Mouse (Mus musculus) E14TG2a.4 (cell line): Measurements from ENCODE around the gene Memo1.

ENCODE experiments used
- CTCF ChIP-seq: conservative IDR thresholded peaks from 2 replicates; pipeline ENCODE4 v1.5.1; 2014; ENCODE audit warnings: low read length
- POU5F1 ChIP-seq: IDR thresholded peaks from 2 replicates; pipeline ENCODE4 v1.6.1; 2014; ENCODE audit warnings: low read length, borderline replicate concordance

DNA sequence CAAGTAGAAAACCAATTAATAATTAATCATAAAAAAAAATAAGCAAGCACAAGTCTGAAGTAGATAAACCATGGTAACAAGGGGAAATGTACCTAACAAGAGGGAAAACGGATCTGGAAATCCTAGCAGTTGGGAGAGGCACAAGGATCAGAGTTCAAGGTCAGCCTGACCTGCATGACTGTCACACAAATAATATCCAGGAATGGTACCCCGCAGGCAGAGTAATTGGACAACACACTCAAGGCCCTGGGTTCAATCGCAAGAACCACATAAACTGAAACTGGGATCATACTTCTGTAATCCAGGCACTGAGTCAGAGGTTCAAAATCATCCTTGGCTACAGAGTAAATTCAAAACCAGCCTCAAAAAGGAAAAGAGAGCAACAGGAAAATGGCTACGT lies 10.3 kb upstream of the Memo1 start:
- TF ChIP-seq CTCF (no peak), POU5F1 (no peak)
